14 mouse cellular contexts compared by ENCODE assay signal in the genomic region with DNA sequence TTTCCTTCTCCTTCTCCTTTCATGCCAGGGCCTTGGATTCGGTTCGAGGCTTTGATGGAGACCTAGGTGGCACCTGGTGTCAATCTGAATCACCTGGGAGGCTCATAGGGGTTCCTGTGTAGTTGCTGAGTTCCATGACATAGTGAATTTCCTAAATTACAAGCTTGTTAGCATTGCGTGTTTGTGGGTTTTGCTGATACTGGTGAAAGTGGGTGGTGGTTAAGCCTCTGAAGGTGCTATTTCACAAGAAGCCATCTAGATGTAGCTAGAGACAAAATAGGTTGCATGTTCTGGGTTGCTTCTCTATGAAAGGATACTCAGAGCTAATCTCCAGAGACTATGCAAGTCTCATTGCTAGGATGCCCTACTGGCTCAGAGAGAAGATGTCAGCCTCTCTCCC. TPM values are rescaled to one million over a fixed set of nuclear protein-coding genes. Genes with fewer than 3 reads are reported as not detected.
A peak's percentile ranks its signal among the peaks of the same experiment; 100 is the strongest.
DNase-seq lines count a peak whose midpoint lies in the region; ATAC-seq lines count a peak whose summit lies in the region.
"Had no signal": no experiment of that assay in that cellular context is flagged by ENCODE, and none has a peak within 500 bp of the region (broad histone marks: within the 10 kb centered on the region; RNA-seq: fewer than 3 reads in every experiment).

No protein-coding gene starts in this region.

- H3K9ac ChIP-seq in kidney, embryonic 16.5 days (replicated peaks; ENCODE audit: low read length): no peak overlapping the region
- H3K9ac ChIP-seq: forebrain, embryonic 15.5 days; lung, embryonic 15.5 days had no signal

- no peaks in the 10 kb centered on the region for H3K9me3 ChIP-seq in heart, embryonic 10.5 days
- H3K9me3 ChIP-seq in kidney, embryonic 16.5 days (ENCODE audit: low read length): no peaks in the 10 kb centered on the region
- H3K9me3 ChIP-seq: forebrain, embryonic 15.5 days; limb, embryonic 10.5 days; lung, embryonic 15.5 days had no signal

- H3K4me1 ChIP-seq in heart, embryonic 10.5 days: peaks cover 4% of the 10 kb centered on the region
- H3K4me1 ChIP-seq in kidney, embryonic 16.5 days (ENCODE audit: insufficient read depth, low read length): peaks cover 24% of the 10 kb centered on the region
- H3K4me1 ChIP-seq: forebrain, embryonic 15.5 days had no signal

- DNase-seq in heart, embryonic 10.5 days (ENCODE audit: low spot score): peak; percentile 20
- no peak for DNase-seq in heart, postnatal 10 days
- DNase-seq in kidney, postnatal 10 days: no peak
- DNase-seq in 416B (ENCODE audit: low read depth): peak; percentile 62
- no peak for DNase-seq in left cerebral cortex, adult 18-20 months (ENCODE audit: low spot score in 2 of 2)
- DNase-seq: cerebellum, postnatal 14 days; thymus, postnatal 25 days had no signal

- ATAC-seq in kidney, embryonic 16.5 days (ENCODE audit: low FRiP score, low TSS enrichment): no peak
- peak; percentile 70 for ATAC-seq in megakaryocyte, adult 5-6 weeks (ENCODE audit: poor library complexity, severe bottlenecking)
- ATAC-seq: forebrain, embryonic 15.5 days; hindbrain, postnatal 0 days had no signal

- no peaks in the 10 kb centered on the region for H3K36me3 ChIP-seq in heart, embryonic 10.5 days
- H3K36me3 ChIP-seq in kidney, embryonic 16.5 days (ENCODE audit: insufficient read depth, low read length): no peaks in the 10 kb centered on the region
- H3K36me3 ChIP-seq: forebrain, embryonic 15.5 days; limb, embryonic 10.5 days; lung, embryonic 15.5 days had no signal

- no peaks in the 10 kb centered on the region for H3K27me3 ChIP-seq in heart, embryonic 10.5 days (ENCODE audit: insufficient read depth, poor library complexity, severe bottlenecking)
- no peaks in the 10 kb centered on the region for H3K27me3 ChIP-seq in kidney, embryonic 16.5 days (ENCODE audit: insufficient read depth, low read length)
- H3K27me3 ChIP-seq: forebrain, embryonic 15.5 days; lung, embryonic 15.5 days had no signal

- intact Hi-C loops in heart, postnatal 10 days (cut with DNase I): no loop called here

- no peak overlapping the region for H3K4me2 ChIP-seq in kidney, embryonic 16.5 days (replicated peaks; ENCODE audit: low read depth, low read length)
- H3K4me2 ChIP-seq: forebrain, embryonic 15.5 days; lung, embryonic 15.5 days had no signal

- no peak overlapping the region; the same call in 1 of the 2 replicates for H3K27ac ChIP-seq in heart, embryonic 10.5 days
- H3K27ac ChIP-seq in kidney, embryonic 16.5 days (ENCODE audit: low read length): 0 out of 2 replicates have a peak overlapping the region, but pooled peaks have one; percentile 1
- H3K27ac ChIP-seq: forebrain, embryonic 15.5 days; hindbrain, postnatal 0 days; limb, embryonic 10.5 days; stomach, postnatal 0 days had no signal

- 72% methylated on average over 3 of the region's 3 CpGs for WGBS in heart, embryonic 10.5 days
- 70% methylated on average over 3 of the region's 3 CpGs for WGBS in kidney, embryonic 16.5 days

- no peak overlapping the region for H3K4me3 ChIP-seq in heart, embryonic 10.5 days
- H3K4me3 ChIP-seq in kidney, embryonic 16.5 days (ENCODE audit: low read length): no peak overlapping the region
- H3K4me3 ChIP-seq: forebrain, embryonic 15.5 days; limb, embryonic 10.5 days; lung, embryonic 15.5 days had no signal

RNA-seq across cellular contexts. Expression of a gene that starts 56.5 kb away (rescaled TPM):
- 38.3 and 44.2 TPM in 2 replicates for polyA plus RNA-seq in heart, embryonic 10.5 days (2016; fragmentation: Nextera tagmentation; extraction: Ambion mirVana)
- total RNA-seq in heart, postnatal 10 days (2021): 10 to 100 TPM; 33.3 to 41.1 TPM
- polyA plus RNA-seq in kidney, embryonic 16.5 days (2015; fragmentation: Nextera tagmentation; extraction: Ambion mirVana): 39.5 and 40.7 TPM in 2 replicates
- total RNA-seq in megakaryocyte, adult 5-6 weeks (2015): 37.1 and 37.3 TPM in 2 replicates
- 54.6 and 55.6 TPM in 2 replicates for total RNA-seq in megakaryocyte, adult 5-6 weeks (2017)
- 10 to 100 TPM; 22.3 to 26.1 TPM for total RNA-seq in left cerebral cortex, adult 18-20 months (2021)

Comparison
In these comparisons a context has a peak if more than half of its experiments do, and no peak if none do; other contexts are left out.
1. DNase-seq: peak in heart, embryonic 10.5 days (single experiment) and 416B (single experiment); none in heart, postnatal 10 days (0 of 2), kidney, postnatal 10 days (single experiment) and left cerebral cortex, adult 18-20 months (0 of 2).